Mouse (Mus musculus) A20 (cell line): ENCODE data around the gene Grn.
A peak's percentile ranks its signal among the peaks of the same experiment; 100 is the strongest.

Source experiments
- DNase-seq: peaks from one replicate; pipeline ENCODE4 v3.0.0-alpha.2; 2011; ENCODE audit warnings: low read depth, low spot score

Gene Grn

DNA sequence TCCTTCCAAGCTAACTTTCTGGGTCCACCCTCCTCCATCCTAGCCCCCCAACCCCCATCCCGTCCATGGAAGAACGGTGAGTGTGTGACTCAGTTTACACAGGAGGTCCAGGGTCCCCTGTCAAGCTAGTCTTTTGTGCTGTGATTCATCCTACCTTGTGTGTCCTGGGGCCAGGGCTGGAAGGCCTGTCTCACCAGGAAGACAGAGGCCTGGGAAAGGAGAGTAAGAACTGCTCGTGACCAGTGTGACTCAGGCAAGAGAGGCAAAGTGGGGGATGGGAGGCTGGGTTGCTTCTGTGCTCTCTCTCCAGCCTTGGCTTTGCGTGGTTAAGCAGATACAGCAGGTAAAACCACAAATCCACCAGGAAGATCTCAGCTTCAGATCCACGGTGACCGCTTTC is 5.4 kb upstream of the Grn start:
- no peak for DNase-seq

GRCm38 (mm10) chr11:102425555-102426316 is 4.4 kb upstream of the Grn start:
- DNase-seq, result no peak

GRCm38 (mm10) chr11:102428981-102429540 is 1.1 kb upstream of the Grn start:
- DNase-seq, result no peak

DNA sequence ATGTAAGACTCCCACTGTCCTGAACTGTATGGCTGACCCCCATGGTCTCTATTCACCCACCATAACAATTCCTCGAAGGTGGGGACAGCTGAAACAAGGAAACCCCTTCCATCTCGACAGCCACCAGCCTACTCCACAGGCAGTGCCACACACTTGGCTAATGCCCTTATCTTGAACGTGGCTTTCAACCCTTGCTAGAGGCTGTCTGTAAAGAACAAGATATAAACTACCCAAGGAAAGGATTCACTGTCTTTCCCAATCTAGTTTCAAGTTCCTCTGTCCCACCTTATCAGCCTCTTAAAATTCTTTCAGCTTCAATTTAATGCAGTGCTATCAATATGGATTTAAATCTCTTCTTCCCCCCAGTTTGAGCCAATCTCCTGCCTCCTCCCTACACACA is 564 bp upstream of the Grn start:
- DNase-seq, result no peak

- DNase-seq, result peak; percentile 89
Observed at GRCm38 (mm10) chr11:102431018-102431645, 1.0 kb downstream of the Grn start.

- no peak for DNase-seq
Observed at GRCm38 (mm10) chr11:102431728-102432114, 1.6 kb downstream of the Grn start.

- DNase-seq, result peak; percentile 97
Observed at GRCm38 (mm10) chr11:102432115-102432843, 2.2 kb downstream of the Grn start.

DNA sequence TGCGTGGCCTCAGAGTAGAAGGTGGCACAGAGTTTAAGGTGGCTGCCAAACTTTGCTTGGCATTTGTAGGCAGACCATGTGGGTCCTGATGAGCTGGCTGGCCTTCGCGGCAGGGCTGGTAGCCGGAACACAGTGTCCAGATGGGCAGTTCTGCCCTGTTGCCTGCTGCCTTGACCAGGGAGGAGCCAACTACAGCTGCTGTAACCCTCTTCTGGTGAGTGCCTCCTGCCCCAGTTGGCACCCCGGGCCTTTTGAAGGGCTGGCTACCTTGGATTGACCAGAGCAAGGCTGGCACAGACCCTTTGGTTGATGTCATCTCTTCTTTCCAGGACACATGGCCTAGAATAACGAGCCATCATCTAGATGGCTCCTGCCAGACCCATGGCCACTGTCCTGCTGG is 2.8 kb downstream of the Grn start:
- DNase-seq, result no peak

- no peak for DNase-seq
Observed at GRCm38 (mm10) chr11:102433866-102434265, 3.8 kb downstream of the Grn start.

DNA sequence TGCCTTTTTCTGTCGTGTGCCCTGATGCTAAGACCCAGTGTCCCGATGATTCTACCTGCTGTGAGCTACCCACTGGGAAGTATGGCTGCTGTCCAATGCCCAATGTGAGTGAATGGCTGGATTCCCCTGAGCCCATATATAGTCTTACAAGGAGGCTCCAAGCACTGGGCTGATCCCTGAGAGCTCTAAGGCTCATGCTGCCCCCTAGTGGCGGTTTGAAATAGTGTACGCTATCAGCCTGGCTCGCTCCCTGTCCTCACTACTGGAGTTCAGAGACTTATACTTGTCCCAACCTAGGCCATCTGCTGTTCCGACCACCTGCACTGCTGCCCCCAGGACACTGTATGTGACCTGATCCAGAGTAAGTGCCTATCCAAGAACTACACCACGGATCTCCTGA is 4.3 kb downstream of the Grn start:
- peak; percentile 82 for DNase-seq

DNA sequence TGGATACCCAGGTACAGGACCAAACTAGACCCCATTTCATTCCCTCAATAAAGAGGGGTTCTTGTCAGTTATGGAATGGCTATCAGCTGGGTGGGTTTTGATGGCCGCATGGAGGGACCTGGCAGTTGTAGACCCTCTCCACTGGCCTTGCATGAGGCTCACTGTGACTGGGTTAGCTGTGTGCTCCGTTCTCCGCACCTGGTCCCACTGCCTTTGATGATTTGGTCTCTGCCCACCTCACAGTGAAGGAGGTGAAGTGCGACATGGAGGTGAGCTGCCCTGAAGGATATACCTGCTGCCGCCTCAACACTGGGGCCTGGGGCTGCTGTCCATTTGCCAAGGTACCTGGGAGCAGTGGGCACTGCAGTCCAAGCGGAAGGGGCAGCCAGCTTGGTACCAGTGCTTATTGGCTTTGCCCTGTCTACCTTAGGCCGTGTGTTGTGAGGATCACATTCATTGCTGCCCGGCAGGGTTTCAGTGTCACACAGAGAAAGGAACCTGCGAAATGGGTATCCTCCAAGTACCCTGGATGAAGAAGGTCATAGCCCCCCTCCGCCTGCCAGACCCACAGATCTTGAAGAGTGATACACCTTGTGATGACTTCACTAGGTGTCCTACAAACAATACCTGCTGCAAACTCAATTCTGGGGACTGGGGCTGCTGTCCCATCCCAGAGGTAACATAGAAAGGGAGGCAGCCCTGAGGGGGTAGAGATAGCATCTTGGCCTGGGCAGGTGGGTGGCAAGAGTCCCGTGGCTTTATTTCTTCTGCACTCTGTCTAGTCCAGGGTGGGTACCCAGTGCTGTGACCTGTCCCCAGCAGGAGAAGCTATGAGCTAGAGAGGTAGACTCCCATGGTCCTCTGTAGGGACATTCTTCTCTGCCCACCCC is 4.9 kb downstream of the Grn start:
- no peak for DNase-seq

DNA sequence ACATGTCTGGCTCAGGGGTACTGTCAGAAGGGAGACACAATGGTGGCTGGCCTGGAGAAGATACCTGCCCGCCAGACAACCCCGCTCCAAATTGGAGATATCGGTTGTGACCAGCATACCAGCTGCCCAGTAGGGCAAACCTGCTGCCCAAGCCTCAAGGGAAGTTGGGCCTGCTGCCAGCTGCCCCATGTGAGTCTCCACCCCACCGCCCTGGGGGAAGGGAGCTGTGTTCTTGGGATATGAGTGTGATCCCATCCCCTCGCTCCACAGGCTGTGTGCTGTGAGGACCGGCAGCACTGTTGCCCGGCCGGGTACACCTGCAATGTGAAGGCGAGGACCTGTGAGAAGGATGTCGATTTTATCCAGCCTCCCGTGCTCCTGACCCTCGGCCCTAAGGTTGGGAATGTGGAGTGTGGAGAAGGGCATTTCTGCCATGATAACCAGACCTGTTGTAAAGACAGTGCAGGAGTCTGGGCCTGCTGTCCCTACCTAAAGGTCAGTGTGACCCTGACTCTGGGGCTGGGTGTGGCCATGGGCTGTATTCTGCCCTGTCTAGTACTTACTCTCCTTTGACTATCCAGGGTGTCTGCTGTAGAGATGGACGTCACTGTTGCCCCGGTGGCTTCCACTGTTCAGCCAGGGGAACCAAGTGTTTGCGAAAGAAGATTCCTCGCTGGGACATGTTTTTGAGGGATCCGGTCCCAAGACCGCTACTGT is 5.8 kb downstream of the Grn start:
- no peak for DNase-seq

DNA sequence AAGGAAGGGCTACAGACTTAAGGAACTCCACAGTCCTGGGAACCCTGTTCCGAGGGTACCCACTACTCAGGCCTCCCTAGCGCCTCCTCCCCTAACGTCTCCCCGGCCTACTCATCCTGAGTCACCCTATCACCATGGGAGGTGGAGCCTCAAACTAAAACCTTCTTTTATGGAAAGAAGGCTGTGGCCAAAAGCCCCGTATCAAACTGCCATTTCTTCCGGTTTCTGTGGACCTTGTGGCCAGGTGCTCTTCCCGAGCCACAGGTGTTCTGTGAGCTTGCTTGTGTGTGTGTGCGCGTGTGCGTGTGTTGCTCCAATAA is 6.3 kb downstream of the Grn start:
- DNase-seq, result no peak

GRCm38 (mm10) chr11:102437120-102438061 is 7.3 kb downstream of the Grn start:
- DNase-seq, result no peak

- DNase-seq, result no peak
Observed at GRCm38 (mm10) chr11:102438212-102439092, 8.3 kb downstream of the Grn start.

DNA sequence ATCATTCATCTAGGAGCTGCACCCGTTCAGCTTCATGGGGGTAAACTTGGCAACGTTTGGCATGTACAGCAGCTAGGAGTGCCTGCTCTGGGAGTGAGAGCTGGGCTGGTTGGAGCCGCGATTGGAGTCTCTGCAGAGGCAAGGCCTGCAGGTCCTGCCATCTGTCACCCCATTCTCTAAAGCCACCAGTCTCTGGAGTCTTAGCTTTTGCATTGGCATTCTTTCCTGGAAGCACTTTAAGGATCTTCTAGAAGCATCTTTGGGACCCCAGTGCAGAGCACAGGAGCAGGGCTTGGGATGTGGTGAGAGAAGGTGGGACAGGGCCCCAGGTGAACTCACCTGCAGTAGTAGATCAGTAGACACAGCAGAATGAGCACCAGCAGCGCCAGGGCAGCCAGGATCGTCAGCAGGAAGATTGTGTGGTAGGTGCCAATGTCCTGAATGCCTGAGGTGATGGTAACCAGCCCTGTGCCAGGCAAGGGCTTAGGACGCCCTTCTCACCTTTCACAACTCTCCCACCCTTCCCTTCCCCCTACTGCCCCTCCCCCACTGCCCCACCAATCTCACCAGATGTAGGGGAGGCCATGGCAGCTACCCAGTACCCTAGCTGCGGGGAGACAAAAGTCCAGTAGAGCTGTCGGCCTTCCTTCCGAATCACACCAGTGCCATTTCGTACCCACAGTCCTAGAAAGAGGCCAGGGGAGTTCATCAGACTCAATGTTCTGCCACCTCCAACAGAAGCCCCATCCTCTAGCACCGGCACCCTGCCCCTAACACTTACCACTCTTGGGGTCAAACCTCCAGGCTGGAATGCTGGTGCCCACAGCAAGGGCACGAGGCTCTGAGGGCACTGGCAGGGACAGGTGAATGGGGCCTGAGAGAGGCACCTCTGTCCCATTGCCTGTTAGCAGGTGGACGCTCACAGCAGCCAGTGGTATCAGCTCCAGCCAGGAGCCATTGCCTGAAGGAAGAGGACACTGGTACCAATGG is 9.3 kb downstream of the Grn start:
- DNase-seq, result no peak

GRCm38 (mm10) chr11:102440255-102440654 is 10.1 kb downstream of the Grn start:
- no peak for DNase-seq

DNA sequence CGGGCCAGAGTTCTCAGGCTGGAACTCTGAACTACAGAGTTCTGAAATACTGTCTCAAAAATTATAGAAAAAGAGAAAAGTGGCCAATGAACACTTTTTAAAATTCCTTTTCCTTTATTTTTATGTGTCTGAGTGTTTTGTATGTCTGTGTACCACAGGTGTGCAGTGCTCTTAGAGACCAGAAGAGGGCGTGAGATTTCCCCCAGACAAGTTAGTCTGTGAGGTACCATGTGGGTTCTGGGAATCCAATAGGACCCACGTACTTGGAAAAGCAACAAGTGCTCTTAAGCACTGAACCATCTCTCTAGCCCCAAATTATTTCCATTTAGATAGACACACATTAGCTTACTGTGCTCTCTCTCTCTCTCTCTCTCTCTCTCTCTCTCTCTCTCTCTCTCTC is 11.3 kb downstream of the Grn start:
- no peak for DNase-seq
